Mouse (Mus musculus): ENCODE measurements at regions not wholly inside any gene's neighbourhood (a gene's known extent, or its start where the extent isn't known, plus 50 kb on each side); places are given as distances from the start of the nearest gene placed in this dataset.

- TF ChIP-seq BHLHE40 (IDR thresholded peaks at IDR 0.05; ENCODE audit: borderline replicate concordance, low read depth, low read length): no peak
- no peak for TF ChIP-seq POLR2A (IDR thresholded peaks at IDR 0.05; ENCODE audit: control insufficient read depth in 1 of 2, insufficient read depth in 1 of 2, low read depth in 1 of 2, low read length in 2 of 2, poor library complexity in 1 of 2)
- TF ChIP-seq CTCF (IDR thresholded peaks at IDR 0.05 in 2 of 3, conservative IDR thresholded peaks at IDR 0.05 in 1 of 3; ENCODE audit: control insufficient read depth in 1 of 3, insufficient read depth in 1 of 3, low read depth in 2 of 3, low read length in 3 of 3, poor library complexity in 1 of 3, severe bottlenecking in 1 of 3): no peak
- TF ChIP-seq E2F4 (IDR thresholded peaks at IDR 0.05; ENCODE audit: borderline replicate concordance, low read depth, low read length): no peak
- no peak for TF ChIP-seq GATA1 (IDR thresholded peaks at IDR 0.05; ENCODE audit: low read depth, low read length)
- TF ChIP-seq POLR2AphosphoS2 (IDR thresholded peaks at IDR 0.05; ENCODE audit: low read length): no peak
- TF ChIP-seq TBP (IDR thresholded peaks at IDR 0.05; ENCODE audit: low read depth, low read length): no peak
- no peak for TF ChIP-seq TCF12 (IDR thresholded peaks at IDR 0.05; ENCODE audit: low read depth, low read length)
- no peak for TF ChIP-seq NELFE (IDR thresholded peaks at IDR 0.05; ENCODE audit: low read depth, low read length)
- TF ChIP-seq EP300 (IDR thresholded peaks at IDR 0.05; ENCODE audit: low read depth in 1 of 2, low read length in 2 of 2): no peak
- TF ChIP-seq SIN3A (IDR thresholded peaks at IDR 0.05; ENCODE audit: low read length): no peak
Measured at GRCm38 (mm10) chr2:149602581-149602980, 197.7 kb downstream of the Cst10 start.

Data from MEL (cell line).